Mouse (Mus musculus) right cerebral cortex, postnatal 4 days (tissue): Measurements from ENCODE around the gene Ifrd2.

Source experiments
- DNase-seq: peaks from one replicate; pipeline ENCODE4 v3.0.0-alpha.2; 2022

Gene Ifrd2

GRCm38 (mm10) chr9:107576357-107577107 is 10.9 kb upstream of the Ifrd2 start, which contains the start of gene Hyal1:
Gene Hyal1 (plus strand): TSS chr9:107576927.
- DNase-seq = peak; percentile 68

- DNase-seq = no peak
Measured at GRCm38 (mm10) chr9:107577871-107578270, 9.6 kb upstream of the Ifrd2 start.

DNA sequence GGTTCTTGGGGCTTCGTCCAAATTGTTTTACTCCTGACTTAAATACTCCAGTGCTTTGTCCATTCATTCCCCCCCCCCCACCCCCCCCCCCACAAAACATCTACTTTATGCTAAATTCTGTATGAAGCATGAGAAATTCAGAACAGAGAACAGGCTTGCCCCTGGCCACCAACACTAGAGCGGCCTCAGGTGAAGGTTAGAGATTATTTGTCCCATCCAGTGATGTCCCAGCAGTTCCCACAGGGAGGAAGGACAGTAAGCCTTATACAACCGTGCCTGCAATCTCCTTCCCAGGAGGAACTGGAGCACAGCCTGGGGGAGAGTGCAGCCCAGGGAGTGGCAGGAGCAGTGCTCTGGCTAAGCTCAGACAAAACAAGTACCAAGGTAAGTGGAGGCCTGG is 8.9 kb upstream of the Ifrd2 start, which contains the start of gene Naa80:
TSS of gene Naa80 (plus strand) at position 301 of the 400 bp plus-strand sequence.
- no peak for DNase-seq

- DNase-seq = no peak
Measured at GRCm38 (mm10) chr9:107579023-107579900, 8.2 kb upstream of the Ifrd2 start.

GRCm38 (mm10) chr9:107580501-107581317 is 6.7 kb upstream of the Ifrd2 start, which contains the start of gene Hyal3:
Gene Hyal3 (plus strand): TSS chr9:107580818.
- peak; percentile 75 for DNase-seq

- no peak for DNase-seq
Measured at GRCm38 (mm10) chr9:107581584-107581983, 5.9 kb upstream of the Ifrd2 start.

GRCm38 (mm10) chr9:107582509-107583062 is 4.9 kb upstream of the Ifrd2 start:
- DNase-seq = no peak

DNA sequence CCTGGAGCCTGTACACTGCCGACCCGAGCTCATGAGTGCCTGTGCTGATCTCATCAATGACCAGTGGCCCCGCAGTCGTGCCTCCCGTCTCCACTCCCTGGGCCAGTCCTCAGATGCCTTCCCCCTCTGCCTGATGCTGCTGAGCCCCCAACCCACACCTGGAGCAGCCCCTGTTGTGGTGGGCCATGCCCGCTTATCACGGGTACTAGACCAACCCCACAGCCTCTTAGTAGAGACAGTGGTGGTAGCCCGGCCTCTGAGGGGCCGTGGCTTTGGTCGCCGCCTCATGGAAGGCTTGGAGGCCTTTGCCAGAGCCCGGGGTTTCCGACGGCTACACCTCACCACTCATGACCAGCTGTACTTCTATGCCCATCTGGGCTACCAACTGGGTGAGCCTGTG is 4.3 kb upstream of the Ifrd2 start:
- DNase-seq = no peak

GRCm38 (mm10) chr9:107586504-107586903 is 938 bp upstream of the Ifrd2 start:
- no peak for DNase-seq

DNA sequence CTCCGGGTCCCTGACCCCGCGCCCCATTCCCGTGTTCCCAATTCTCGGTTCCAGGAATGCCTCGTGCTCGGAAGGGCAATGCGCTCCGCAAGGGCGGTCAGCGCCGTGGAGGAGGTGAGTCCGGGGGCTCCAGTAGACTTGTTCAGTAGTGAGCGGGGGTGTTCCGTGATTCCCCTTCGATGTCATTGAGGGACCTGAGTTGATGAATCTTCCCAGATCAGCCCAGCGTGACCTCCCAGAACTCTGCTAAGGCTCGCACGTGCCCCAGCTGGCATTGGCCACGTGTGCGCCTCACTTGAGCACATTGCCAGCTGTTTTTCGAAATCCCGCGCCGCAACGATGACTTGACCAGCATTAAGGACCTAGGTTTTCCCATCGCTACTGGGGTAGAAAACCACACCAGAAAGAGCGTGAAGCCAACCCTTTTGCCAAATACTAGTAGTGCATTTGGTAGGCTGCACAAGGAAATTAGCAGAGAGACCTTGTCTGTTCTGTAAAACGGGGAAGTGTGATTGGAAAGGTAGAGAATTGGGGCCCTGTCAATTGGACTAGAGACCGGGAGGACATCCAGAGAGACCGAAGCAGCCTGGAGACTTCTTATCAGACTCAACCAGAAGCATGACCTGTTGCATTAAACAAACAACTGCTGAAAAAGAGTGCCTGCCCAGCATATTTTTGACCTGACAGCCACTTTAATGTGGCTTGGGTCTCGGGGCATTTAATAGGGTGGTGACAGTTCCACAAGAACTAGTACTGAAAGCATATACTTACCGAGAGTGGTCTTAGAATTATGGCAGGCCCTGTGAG is 594 bp downstream of the Ifrd2 start:
- peak; percentile 42 for DNase-seq

- no peak for DNase-seq
Measured at GRCm38 (mm10) chr9:107590058-107590772, 2.8 kb downstream of the Ifrd2 start.

- DNase-seq = no peak
Measured at GRCm38 (mm10) chr9:107590773-107591060, 3.3 kb downstream of the Ifrd2 start.

GRCm38 (mm10) chr9:107593101-107593976 is 5.9 kb downstream of the Ifrd2 start:
- no peak for DNase-seq

DNA sequence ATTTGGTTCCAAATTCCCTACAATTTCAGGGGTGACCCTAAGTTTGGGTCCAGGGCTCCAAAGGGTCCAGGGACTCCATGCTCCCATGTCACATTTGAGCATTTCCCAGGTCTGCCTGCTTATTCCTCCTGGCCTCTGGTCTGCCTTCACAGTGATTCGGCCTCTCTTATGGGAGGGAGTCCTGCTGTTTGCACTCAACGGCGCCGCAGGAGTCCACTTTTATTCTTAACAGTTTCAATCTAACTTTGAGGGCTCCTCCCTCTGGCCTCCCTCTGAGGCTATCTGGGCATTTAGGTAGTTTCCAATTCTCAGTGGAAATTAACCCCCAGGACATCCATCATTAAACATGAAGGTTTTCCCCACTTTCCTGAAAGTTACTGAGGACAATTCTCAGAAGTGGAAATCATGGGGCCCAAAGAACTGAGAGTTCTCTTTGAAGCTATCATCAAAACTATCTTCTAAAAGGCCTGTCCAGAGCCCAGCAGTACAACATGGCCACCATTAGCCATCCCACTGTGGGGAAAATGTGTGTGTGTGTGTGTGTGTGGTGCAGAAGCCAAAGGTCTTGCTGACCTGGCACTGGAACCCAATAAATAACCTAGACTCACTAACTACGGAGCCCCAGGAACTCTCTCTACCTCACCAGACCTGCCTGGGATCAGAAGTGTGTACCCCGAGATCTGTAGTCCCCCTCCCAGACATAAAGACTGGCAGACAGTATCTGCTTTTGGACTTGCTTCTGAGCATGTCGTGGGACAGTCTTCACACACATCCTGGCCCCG is 7.0 kb downstream of the Ifrd2 start:
- no peak for DNase-seq

DNA sequence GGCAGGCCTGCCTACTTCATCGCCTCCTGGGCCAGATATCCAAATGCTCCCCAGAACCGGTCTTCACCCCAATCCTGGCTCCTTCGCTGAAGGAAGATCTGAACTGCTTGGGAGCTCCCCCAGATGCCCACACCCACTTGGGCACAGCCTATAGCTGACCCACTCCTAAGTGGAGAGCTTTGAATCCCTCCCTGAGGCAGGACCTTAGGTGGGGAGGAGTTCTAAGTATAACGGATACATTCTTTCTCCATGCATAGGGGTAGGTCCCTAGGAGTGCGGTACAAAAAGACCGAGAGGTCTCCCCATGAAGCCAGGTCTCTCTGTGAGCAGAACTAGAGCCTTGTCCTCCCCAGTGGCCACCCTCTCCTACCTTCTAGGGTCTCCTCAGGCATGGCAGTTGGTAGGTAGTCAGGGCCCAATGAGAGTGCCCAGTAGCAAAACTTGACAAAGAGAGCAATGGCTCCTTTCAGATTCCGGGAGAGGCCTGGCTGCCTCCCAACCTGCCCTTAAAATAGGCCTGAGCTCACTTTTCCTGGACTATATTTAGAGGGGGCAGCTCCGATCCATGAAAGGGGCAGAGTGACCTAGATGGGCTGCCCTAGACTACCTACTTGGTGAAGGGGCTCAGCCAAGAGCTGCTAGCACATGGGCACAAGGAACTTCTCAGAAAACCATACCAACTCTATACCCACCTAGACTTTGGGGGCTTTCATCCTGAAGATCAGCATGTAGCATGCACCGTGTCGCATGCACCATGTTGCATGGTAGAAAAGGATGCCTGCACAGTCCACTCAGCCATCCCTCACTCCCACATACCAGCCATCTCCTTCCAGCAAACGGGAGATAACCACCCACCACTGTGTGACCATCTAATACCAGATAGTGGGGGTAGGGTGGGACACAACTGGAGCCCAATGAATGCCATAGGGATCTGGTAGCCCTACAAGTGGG is 9.5 kb downstream of the Ifrd2 start:
- no peak for DNase-seq

DNA sequence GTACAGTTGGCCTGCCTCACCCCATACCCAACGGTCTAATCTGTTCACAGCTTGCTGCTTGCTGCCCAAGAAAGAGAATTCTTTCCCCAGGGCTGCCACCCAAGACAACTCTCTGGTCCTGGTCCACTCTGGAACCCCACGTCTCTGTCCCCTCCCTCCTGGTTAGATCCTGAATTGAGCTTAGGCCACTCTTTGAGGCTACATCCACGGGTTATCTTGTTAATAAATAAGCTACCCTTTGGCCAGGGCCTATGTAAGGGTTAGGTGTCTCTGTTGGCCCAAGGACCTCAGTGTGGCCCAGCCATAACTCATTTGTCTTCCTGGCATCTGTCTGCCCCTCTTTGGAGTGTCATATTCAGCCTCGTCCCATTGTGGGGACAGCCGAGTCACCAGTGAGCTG is 10.9 kb downstream of the Ifrd2 start:
- DNase-seq = no peak

DNA sequence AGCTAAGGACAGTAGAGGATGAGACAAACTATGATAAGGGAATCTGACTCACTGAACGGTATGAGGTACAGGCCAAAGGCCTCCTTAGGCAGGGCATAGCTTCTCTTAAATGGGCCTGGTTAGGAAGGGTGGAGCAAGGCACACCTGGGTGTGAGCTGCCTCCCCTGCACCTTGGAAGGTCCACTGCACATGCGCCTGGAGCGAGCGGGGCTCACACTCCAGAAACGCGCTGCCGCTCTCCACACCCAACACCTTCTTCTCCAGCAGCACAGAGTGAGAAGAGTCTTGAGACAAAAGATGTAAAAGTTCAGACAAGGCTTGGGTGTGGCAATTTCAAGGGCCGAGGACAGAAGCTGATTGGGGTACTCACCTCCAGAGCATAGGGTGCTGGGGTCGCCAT is 12.0 kb downstream of the Ifrd2 start:
- no peak for DNase-seq

DNA sequence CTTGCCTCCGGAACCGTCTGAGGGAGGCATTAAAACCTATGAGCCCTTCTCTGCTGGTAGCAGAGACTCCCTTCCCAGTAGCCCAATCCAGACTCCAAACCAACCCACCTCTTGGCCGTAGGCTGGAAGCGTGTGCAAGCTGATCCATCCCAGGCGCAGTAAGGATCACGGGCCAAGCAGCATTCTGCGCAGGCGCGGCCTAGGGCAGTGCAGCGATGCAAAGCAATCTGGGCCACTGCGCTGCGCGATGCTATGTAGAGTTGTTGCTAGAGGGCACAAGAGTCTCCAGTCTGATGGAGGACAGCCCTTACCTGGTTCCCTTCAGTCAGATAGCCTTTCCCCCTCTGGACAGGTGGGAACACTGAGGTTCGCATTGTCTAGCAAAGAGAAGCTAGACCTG is 12.4 kb downstream of the Ifrd2 start:
- peak; percentile 37 for DNase-seq
